Mouse (Mus musculus) T-helper 17 cell (primary cell): ENCODE results near the gene Amt.

Experiments used
- in situ Hi-C, 2 experiments: fragments of 300-600 bp; cut with MboI, MseI; formaldehyde crosslinking; loops; 1 replicate in 1 of 2; 2 replicates in 1 of 2; pipeline ENCODE4 v1.15.1; 2025; ENCODE audit warnings: high pct_unique_total_duplicates in 2 of 2

Amt gene

DNA sequence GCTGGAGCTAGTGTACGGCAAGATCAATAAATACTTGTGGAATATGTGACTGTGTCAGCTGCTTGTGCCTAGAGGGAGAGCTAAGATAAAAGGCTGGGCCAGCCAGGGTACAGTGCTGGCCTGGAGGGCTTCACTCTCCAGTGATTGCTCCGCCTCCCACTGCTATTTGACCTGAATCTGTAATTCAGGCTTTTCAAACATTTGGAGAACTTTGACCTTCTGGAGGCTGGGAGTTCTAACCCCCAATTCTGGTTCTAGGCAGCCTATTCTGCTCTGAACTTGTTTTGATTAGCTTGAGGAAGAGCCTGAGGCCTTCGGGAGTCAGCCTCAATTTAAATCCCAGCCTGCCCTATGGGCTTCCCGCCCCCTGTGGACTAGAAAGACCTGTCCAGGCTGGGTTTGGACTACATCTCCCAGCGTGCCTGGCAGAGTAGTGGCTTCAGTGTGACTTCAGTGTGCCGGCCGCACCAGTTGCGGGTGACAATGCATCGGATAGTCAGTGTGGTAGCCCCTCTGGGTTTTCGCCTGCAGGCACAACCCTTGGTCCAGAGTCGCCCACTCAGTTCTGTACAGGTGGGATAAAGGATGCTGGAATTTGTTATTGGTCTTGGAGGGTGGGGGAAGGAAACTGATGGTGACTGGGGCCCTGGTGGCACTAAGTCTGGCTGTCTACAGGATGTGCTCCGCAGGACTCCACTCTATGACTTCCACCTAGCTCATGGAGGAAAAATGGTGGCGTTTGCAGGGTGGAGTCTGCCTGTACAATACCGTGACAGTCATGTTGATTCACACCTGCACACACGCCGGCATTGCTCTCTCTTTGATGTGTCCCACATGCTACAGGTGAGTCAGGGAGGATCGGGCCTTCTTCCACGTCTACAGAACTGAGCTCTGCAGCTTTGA is at the start of gene Amt:
TSS of gene Amt (plus strand) at position 401 of the 903 bp plus-strand sequence.
- in situ Hi-C loops = no loop called here

GRCm38 (mm10) chr9:108248957-108249356 is 47.7 kb upstream of the Amt start:
- in situ Hi-C loops = no loop called here

GRCm38 (mm10) chr9:108251877-108252276 is 44.8 kb upstream of the Amt start:
- in situ Hi-C loops = no loop called here

DNA sequence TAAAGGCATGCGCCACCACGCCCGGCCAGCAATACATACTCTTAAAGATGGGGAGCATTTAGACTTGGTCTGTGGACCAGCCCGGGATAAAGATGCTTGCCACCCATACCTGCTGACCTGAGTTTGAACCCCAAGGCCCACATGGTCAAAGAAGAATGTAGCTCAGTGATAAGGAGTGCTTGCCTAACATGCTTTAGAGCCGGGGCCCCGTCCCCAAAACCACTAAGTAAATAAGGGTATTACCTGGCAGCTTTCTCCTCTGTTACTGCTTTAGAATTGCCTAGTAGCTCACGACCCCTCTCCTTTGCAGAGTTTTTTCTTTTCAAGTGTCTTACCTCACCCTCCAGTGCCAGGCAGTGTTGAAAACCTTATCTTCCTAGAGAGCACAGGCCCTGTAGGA is 43.9 kb upstream of the Amt start:
- in situ Hi-C loops = no loop called here

- in situ Hi-C loops = no loop called here
These were observed 36.1 kb upstream of the Amt start for GRCm38 (mm10) chr9:108260526-108260925.

- in situ Hi-C loops = no loop called here
These were observed 34.8 kb upstream of the Amt start for GRCm38 (mm10) chr9:108261865-108262264.

DNA sequence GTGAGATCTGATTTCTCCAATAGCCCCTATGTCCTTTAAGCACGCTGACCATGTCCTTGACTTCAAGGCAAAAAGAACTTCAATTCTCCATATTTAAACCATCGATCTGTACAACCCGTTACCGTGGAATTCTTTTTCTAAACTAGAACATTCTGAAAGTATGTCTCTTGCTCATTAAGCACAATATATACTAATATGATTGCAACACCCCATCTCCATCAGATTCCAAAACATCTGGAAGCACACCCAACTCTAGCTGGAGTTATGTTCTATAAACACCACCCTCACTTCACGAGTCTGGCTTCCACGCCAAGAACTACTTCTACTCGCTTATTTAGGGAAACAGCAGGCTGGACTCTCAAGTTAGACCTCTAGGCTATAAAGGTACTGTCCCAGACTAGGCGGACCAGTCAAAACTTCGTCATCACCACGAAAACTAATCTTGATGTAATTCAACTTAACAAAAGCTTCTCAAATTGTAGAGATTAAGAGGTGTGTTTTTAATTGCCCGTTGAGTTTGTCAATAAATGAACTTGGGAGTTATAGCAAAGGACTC is 34.1 kb upstream of the Amt start:
- in situ Hi-C loops = no loop called here

GRCm38 (mm10) chr9:108263131-108263681 is 33.4 kb upstream of the Amt start:
- in situ Hi-C loops = no loop called here

DNA sequence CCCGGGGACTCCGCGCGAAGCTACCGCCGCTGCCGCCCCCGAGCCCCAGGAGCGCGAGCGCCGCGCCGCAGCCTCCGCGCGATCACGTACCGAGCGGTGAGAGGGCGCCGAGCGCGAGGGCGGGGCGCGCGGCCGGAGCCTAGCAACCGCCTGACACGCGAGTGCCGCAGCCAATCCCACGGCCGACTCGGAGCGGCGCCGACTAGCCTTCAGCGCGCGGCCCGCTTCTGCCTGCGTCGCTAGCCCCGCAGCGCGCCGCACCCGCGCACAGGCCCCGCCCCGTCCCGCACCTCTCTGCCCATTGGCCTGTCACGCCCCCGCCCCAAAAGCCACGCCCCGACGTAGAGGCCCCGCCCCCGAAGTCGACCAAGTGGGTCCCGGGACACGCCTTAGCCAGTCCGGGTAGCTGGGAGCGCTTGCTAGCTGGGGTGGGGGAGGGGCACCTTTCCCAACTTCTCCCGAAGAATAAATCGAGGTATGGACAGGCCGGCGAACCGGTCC is 32.9 kb upstream of the Amt start, which contains the start of gene Dag1:
TSS of gene Dag1 (minus strand) at position 269 of the 501 bp plus-strand sequence.
- in situ Hi-C loops = no loop called here

DNA sequence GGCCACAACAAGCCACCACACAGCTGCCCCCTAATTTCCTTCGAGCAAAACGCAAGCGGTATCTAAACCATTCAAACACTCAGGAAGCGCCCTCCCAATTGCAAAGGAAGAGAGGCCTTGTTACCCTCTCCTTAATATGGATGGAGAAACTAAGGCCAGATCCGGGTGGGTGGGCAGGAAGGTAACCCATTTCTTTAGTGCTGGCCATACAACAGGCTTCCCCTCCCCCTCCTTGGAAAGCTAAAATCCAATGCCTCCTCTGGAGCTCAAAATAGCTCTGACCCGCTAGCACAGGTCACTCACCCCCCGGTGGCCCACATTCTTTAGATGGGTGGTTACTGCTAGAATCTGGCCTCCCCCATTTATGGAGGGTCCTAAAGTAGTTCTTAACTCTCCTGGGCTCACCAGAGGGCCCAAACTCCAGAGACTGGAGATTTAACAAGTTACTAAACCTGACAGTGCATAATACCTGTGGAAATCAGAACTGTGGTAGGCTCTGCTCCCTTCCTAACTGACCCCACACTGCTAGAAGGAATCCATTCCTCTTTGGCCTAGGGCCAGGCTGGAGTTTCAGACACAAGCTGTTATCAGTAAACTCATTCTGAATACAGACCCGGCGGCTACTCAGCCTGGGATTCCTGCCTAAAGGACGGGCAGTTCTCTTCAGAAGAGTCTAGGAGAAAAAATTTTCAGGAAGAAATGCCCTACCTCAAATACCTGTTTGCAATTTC is 32.3 kb upstream of the Amt start:
- in situ Hi-C loops = no loop called here

DNA sequence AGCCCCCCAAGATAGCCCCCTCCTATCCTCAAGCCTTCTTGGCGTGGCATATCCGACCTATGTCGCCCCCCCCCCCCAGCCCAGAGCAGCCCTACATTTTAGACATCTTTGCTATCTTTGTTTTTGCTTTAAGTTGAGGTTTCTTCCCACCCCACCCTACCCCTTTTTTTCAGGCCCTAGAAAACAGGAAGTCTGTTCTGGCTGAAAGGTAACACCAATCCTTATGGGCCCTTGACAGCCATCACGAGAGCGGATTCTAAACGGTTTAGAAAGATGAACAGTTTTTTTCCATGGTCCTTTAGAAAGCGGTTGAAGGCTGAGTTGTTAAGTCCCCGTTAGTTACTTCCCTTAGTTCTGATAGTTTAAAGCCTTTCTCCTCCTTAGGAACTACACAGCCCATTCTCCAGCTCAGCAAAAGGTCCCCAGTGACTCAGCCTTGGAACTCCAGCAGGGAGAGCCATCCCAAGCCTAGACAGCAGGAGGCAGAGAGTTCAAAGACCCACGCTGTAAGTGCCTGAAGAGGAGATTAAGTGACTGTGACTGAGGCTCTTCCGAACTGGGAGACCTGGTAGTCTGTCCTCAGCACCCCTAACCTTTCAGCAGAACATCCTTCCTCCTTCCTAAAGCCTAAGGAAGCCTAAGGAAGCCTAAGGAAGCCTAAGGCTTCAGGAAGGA is 30.3 kb upstream of the Amt start:
- in situ Hi-C loops = loop anchor here in 1 of 2 experiments (5.0 kb wide), 1 partner anchor 651 kb away; no protein-coding TSS in a partner anchor

- in situ Hi-C loops = loop anchor here in 1 of 2 experiments (5.0 kb wide), 1 partner anchor 650 kb away; no protein-coding TSS in a partner anchor
These were observed 29.0 kb upstream of the Amt start for GRCm38 (mm10) chr9:108267691-108268090.

GRCm38 (mm10) chr9:108268701-108269100 is 28.0 kb upstream of the Amt start:
- in situ Hi-C loops = loop anchor here in 1 of 2 experiments (5.0 kb wide), 1 partner anchor 649 kb away; no protein-coding TSS in a partner anchor

DNA sequence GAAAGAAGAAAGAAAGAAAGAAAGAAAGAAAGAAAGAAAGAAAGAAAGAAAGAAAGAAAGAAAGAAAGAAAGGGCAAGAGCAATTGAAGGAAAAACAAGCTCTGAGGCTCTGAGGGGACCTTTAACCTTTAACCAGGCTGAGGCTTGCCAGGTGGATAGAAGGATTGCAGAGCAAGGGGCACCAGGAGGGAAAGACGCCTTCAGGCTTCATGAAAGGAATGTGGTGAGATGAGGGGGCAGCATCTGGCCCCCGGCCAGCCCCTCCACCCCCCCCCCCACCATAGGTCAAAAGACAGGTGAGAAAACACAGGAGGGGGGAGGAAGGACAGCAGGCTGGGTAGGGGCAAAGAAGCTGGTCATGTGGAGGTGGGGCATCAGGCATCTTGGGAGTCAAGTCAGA is 24.7 kb upstream of the Amt start:
- in situ Hi-C loops = loop anchor here in 1 of 2 experiments (5.0 kb wide), 1 partner anchor 65 kb away; no protein-coding TSS in a partner anchor

- in situ Hi-C loops = loop anchor here in 1 of 2 experiments (5.0 kb wide), 1 partner anchor 65 kb away; no protein-coding TSS in a partner anchor
These were observed 24.0 kb upstream of the Amt start for GRCm38 (mm10) chr9:108272691-108273090.

GRCm38 (mm10) chr9:108273485-108273884 is 23.2 kb upstream of the Amt start:
- in situ Hi-C loops = loop anchor here in 1 of 2 experiments (5.0 kb wide), 1 partner anchor 66 kb away; no protein-coding TSS in a partner anchor

DNA sequence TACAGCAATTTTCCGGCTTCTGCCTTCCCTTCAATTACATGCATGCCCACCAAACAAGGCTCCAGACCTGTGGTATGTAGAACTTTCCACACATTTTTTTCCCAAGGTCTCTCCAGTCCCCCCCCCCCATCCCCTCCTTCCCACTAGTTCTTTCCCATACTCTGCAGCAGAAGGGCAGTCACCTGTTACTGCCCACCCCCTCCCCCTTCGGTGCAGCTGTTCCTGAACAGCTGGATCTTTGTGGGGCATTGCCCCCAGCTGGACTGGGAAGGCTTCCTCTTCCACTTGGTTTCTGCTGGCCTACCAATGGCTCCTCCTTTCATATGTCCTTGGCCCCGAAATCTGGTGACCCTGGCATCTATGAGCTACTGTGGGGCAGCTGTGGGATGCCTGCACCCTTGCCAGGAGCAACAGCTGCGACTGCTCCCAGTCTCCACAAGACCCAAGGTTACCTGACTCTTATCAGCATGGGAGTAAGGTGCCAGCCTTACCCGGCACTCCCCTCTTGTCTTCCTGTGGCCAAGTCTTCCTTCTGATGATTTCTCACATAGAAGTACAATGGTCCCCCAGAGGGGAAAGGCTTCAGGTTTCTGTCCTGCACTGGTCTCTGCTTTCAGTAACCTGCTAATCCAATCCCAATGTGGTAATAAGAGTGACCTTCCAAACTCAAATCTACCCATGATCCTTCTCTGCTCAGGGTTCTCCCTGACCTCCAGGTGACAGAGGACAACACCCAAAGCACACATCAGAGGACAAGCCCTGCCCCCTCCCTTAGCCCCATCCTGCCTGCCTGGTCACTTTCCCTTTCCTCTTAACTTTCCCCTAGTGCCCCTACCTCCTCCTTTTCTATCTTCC is 21.9 kb upstream of the Amt start:
- in situ Hi-C loops = loop anchor here in 1 of 2 experiments (5.0 kb wide), 1 partner anchor 67 kb away; no protein-coding TSS in a partner anchor

DNA sequence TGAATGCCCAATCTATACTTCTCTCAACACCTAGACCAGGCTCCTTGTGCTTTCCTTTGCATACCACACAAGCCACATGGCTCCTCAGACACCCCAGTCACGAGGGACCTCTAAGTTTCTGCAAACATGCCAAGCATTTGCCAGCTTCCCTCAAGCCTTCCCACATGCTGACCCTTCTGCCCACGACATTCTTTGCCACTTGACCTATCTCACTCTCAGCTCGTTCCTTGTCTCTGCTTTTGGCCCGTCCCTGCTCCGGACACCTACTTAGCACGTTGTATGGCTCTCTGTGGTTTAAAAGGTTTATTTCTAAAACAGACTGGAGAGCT is 21.4 kb upstream of the Amt start:
- in situ Hi-C loops = no loop called here

DNA sequence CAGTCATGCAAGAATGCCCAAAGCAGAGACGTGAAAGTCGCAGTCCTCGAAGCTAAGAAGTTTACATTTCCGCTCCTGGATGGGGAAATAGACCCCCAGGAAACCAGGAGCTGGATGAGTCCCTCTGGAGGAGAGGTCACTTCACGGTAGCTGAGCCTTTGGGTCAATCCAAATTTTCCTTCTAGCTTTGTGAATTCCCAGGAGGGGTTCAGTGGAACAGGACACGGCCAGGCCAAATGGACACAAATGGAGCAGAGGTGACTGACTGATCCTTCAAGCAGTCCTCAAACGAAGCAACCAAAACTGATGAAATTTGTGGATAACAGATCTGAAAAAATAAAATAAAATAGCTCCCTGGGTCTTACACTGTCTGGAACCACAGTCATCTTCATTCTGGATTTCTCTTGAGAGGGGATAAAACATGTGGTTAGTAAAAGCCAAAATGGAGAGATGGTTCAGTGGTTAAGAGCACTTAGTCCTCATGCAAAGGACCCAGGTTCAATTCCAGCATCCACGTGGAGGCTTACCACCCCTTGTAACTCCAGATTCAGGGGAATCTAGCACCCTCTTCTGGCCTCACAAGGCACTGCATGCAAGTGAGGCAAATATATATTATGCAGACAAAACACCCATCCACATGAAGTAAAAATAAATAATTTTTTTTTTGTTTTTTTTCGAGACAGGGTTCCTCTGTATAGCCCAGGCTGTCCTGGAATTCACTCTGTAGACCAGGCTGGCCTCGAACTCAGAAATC is 17.8 kb upstream of the Amt start:
- in situ Hi-C loops = no loop called here
